Mouse (Mus musculus) neural tube, embryonic 13.5 days (tissue): Measurements from ENCODE around the gene Tac4. TPM values are rescaled to one million over a fixed set of nuclear protein-coding genes. Genes with fewer than 3 reads are reported as not detected.

Experiments
- polyA plus RNA-seq: library from polyadenylated mRNA; unstranded; fragments of >200 nt; fragmentation: Nextera tagmentation; extraction: Ambion mirVana; gene quantifications from 2 replicates; pipeline ENCODE4 v1.2.1, GENCODE M21; 2015

Tac4 gene
- polyA plus RNA-seq, 1 experiment from 2014 or later: 0.15 TPM

Other genes with a start within 250 kb of the Tac4 start
- gene Pdk2, start 220.2 kb upstream of the Tac4 start, polyA plus RNA-seq: 26.2 and 27.6 TPM in 2 replicates
- 12.0 and 12.1 TPM in 2 replicates for gene Itga3, start 184.7 kb upstream of the Tac4 start, polyA plus RNA-seq
- gene Dlx3, start 141.4 kb upstream of the Tac4 start, polyA plus RNA-seq: 0.28 and 0.40 TPM in 2 replicates
- not detected in 2 replicates for gene Dlx4, start 115.3 kb upstream of the Tac4 start, polyA plus RNA-seq
- gene Kat7, start 48.7 kb downstream of the Tac4 start, polyA plus RNA-seq: 58.3 and 60.7 TPM in 2 replicates
- gene Fam117a, start 75.5 kb downstream of the Tac4 start, polyA plus RNA-seq: 3.2 and 3.7 TPM in 2 replicates
- 138 and 139 TPM in 2 replicates for gene Slc35b1, start 123.2 kb downstream of the Tac4 start, polyA plus RNA-seq
- gene Spop, start 152.6 kb downstream of the Tac4 start, polyA plus RNA-seq: 201 and 211 TPM in 2 replicates